ENCODE assay signal across 26 mouse cellular contexts in genomic region chr9:97746574-97746973, GRCm38 (mm10).
"Had no signal": no experiment of that assay in that cellular context is flagged by ENCODE, and none has a peak within 500 bp of the region (broad histone marks: within the 10 kb centered on the region; RNA-seq: fewer than 3 reads in every experiment).

No protein-coding gene starts in this region.

- H3K27ac ChIP-seq: gastrocnemius, adult 2 months; heart, adult 2 months; heart, embryonic 13.5 days; heart, embryonic 15.5 days; hindbrain, embryonic 10.5 days; hindbrain, embryonic 12.5 days; hindbrain, embryonic 14.5 days; intestine, embryonic 15.5 days; left cerebral cortex, adult 2 months; limb, embryonic 10.5 days; limb, embryonic 12.5 days had no signal

- H3K4me3 ChIP-seq: gastrocnemius, adult 2 months; heart, adult 2 months; heart, embryonic 13.5 days; heart, embryonic 15.5 days; hindbrain, embryonic 10.5 days; hindbrain, embryonic 12.5 days; intestine, embryonic 15.5 days; left cerebral cortex, adult 2 months; limb, embryonic 10.5 days; limb, embryonic 12.5 days had no signal

- ATAC-seq: forebrain, embryonic 16.5 days; hindbrain, embryonic 16.5 days; inflammation-experienced regulatory T-cells, adult 6 months; intestine, embryonic 15.5 days; intestine, postnatal 0 days had no signal

- DNase-seq: gastrocnemius, adult 2 months; gastrocnemius, postnatal 10 days; gastrocnemius, postnatal 25 days; heart, adult 2 months; heart, postnatal 14 days; heart, postnatal 4 days; kidney, adult 18-20 months; kidney, adult 8-10 months; kidney, postnatal 10 days; kidney, postnatal 25 days; kidney, postnatal 4 days; layer of hippocampus, adult 9-11 months; liver had no signal
